Mouse (Mus musculus) G1E (cell line): ENCODE data around the gene Zfp790. TPM values are rescaled to one million over a fixed set of nuclear protein-coding genes. Genes with fewer than 3 reads are reported as not detected.

Source experiments
- ATAC-seq: 2 replicates; pipeline ENCODE4 v1.8.0; 2016; ENCODE audit warnings: mild to moderate bottlenecking; ENCODE audit not compliant: insufficient number of reproducible peaks, poor library complexity, low FRiP score, severe bottlenecking; ENCODE audit errors: extremely low read depth
- DNase-seq: peaks from one replicate; pipeline ENCODE4 v3.0.0; 2012; ENCODE audit warnings: low spot score
- H3K27me3 ChIP-seq: 2 replicates; pipeline ENCODE4 v1.6.1; 2012; ENCODE audit warnings: mild to moderate bottlenecking, low read length, inconsistent platforms; ENCODE audit not compliant: insufficient read depth
- H3K36me3 ChIP-seq: replicated peaks from 2 replicates; pipeline ENCODE3; 2012; ENCODE audit warnings: mild to moderate bottlenecking, inconsistent platforms
- H3K4me1 ChIP-seq: 2 replicates; pipeline ENCODE4 v1.6.1; 2012; ENCODE audit warnings: low read depth, low read length, inconsistent platforms, mixed read lengths; ENCODE audit not compliant: insufficient read depth
- H3K4me3 ChIP-seq: 2 replicates; pipeline ENCODE4 v1.5.1; 2012; ENCODE audit warnings: low read depth, mild to moderate bottlenecking, inconsistent platforms, low read length, moderate library complexity, mixed read lengths
- H3K9me3 ChIP-seq: replicated peaks from 2 replicates; pipeline ENCODE4 v1.6.1; 2012; ENCODE audit warnings: inconsistent platforms
- CTCF ChIP-seq: IDR thresholded peaks from 2 replicates; pipeline ENCODE4 v1.5.1; 2012; ENCODE audit warnings: low read depth, low read length, inconsistent platforms, mixed read lengths
- GATA1 ChIP-seq: IDR thresholded peaks from 2 replicates; pipeline ENCODE4 v1.6.1; 2012; ENCODE audit warnings: borderline replicate concordance, low read length, inconsistent platforms, mixed read lengths
- GATA2 ChIP-seq: IDR thresholded peaks from 2 replicates; pipeline ENCODE4 v1.6.1; 2012; ENCODE audit warnings: low read depth, low read length, inconsistent platforms, borderline replicate concordance
- POLR2AphosphoS5 ChIP-seq: IDR thresholded peaks from 2 replicates; pipeline ENCODE4 v1.6.1; 2012; ENCODE audit warnings: low read depth, low read length, inconsistent platforms; ENCODE audit not compliant: insufficient replicate concordance
- TAL1 ChIP-seq: conservative IDR thresholded peaks from 2 replicates; pipeline ENCODE4 v1.6.1; 2012; ENCODE audit warnings: low read depth, low read length, inconsistent platforms, mixed read lengths
- polyA plus RNA-seq: library from polyadenylated mRNA; stranded (reverse); fragments of >175 nt; gene quantifications from 2 replicates; pipeline ENCODE4 v1.2.3, GENCODE M21; 2012
- total RNA-seq, 2 experiments: library from RNA; stranded (forward) in 1 of 2; stranded (reverse) in 1 of 2; fragments of 200-1000 nt in 1 of 2; fragments of >200 nt in 1 of 2; fragmentation: Nextera tagmentation in 1 of 2; gene quantifications; 2 replicates each; pipeline ENCODE4 v1.2.3; 2014 to 2017

The Zfp790 gene
- total RNA-seq (2014; fragmentation: Nextera tagmentation) (12.5 and 13.2 TPM in 2 replicates), total RNA-seq (2017) (12.2 and 12.7 TPM in 2 replicates), polyA plus RNA-seq (0.59 and 0.75 TPM in 2 replicates)

- peak; percentile 84 for DNase-seq
- ATAC-seq = peak; percentile 86
- Histone ChIP-seq H3K9me3 (no peaks in the 10 kb centered on the region), H3K27me3 (no peaks in the 10 kb centered on the region), H3K4me3 (peak within 1 kb of the TSS; percentile 71), H3K4me1 (peaks cover 36% of the 10 kb centered on the region), H3K36me3 (peaks cover 21% of the 10 kb centered on the region)
- no peak for TF ChIP-seq TAL1
- TF ChIP-seq GATA2 = no peak
- TF ChIP-seq CTCF = no peak
- no peak for TF ChIP-seq GATA1
- no peak for TF ChIP-seq POLR2AphosphoS5
Observed at GRCm38 (mm10) chr7:29815910-29816429, at the start of gene Zfp790. Zfp790 (plus strand) TSS chr7:29816114.

GRCm38 (mm10) chr7:29767058-29767686 is 48.7 kb upstream of the Zfp790 start:
- peaks cover 32% of the 10 kb centered on the region for H3K4me1 ChIP-seq
- H3K36me3 ChIP-seq = peaks cover 37% of the 10 kb centered on the region
- H3K27me3 ChIP-seq = no peaks in the 10 kb centered on the region
- H3K9me3 ChIP-seq = no peaks in the 10 kb centered on the region
- H3K4me3 ChIP-seq = peak overlapping the region; percentile 75
- peak; percentile 50 for DNase-seq
- no peak for TF ChIP-seq POLR2AphosphoS5
- TF ChIP-seq CTCF = no peak
- no peak for TF ChIP-seq GATA1
- no peak for TF ChIP-seq TAL1
- TF ChIP-seq GATA2 = no peak
- ATAC-seq = 0 out of 2 replicates have a peak, but pooled peaks have one; percentile 24

GRCm38 (mm10) chr7:29768090-29768900 is 47.6 kb upstream of the Zfp790 start, which contains the start of gene Zfp84:
Zfp84 (plus strand) TSS chr7:29768552.
- TF ChIP-seq GATA2 = no peak
- no peak for TF ChIP-seq CTCF
- no peak for TF ChIP-seq TAL1
- no peak for TF ChIP-seq POLR2AphosphoS5
- TF ChIP-seq GATA1 = no peak
- H3K4me1 ChIP-seq = peaks cover 33% of the 10 kb centered on the region
- H3K27me3 ChIP-seq = no peaks in the 10 kb centered on the region
- ATAC-seq (peak; percentile 95), DNase-seq (peak; percentile 49)
- peaks cover 45% of the 10 kb centered on the region for H3K36me3 ChIP-seq
- H3K4me3 ChIP-seq = peak within 1 kb of the TSS; percentile 75
- no peaks in the 10 kb centered on the region for H3K9me3 ChIP-seq

GRCm38 (mm10) chr7:29768980-29769379 is 46.9 kb upstream of the Zfp790 start:
- TF ChIP-seq GATA1 (no peak), CTCF (no peak), TAL1 (no peak), POLR2AphosphoS5 (no peak), GATA2 (no peak)
- no peaks in the 10 kb centered on the region for H3K9me3 ChIP-seq
- H3K4me3 ChIP-seq = peak overlapping the region; percentile 75
- H3K27me3 ChIP-seq = no peaks in the 10 kb centered on the region
- DNase-seq (no peak), ATAC-seq (no peak)
- H3K36me3 ChIP-seq = peaks cover 50% of the 10 kb centered on the region
- peaks cover 33% of the 10 kb centered on the region for H3K4me1 ChIP-seq

GRCm38 (mm10) chr7:29773503-29773902 is 42.4 kb upstream of the Zfp790 start:
- H3K27me3 ChIP-seq = no peaks in the 10 kb centered on the region
- H3K4me3 ChIP-seq = no peak overlapping the region
- peaks cover 15% of the 10 kb centered on the region for H3K4me1 ChIP-seq
- ATAC-seq = no peak
- peaks cover 80% of the 10 kb centered on the region for H3K36me3 ChIP-seq
- peaks cover 26% of the 10 kb centered on the region for H3K9me3 ChIP-seq
- DNase-seq = no peak
- TF ChIP-seq POLR2AphosphoS5 (no peak), TAL1 (no peak), CTCF (no peak), GATA2 (no peak), GATA1 (no peak)
